Mouse (Mus musculus): Measurements from ENCODE around the gene Urah.

DNA sequence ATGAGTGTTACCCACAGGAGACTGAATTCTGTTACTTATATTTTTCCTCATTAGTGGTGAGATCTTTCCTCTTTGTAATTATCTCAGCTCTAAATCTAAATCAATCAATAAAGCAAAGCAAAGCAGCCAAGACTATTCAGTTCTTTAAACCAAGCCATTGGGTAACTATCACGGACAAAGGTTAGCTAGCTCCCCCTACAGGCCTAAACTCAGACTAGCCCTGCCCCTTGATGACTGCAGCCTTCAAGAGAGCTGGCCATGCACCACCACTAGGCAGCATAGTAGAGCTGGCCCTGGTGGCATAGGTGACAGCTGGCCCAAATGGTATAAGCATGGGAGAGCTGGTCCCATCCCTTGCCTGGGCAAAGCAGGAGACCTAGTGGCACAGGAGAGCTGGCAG lies 29.1 kb upstream of the Urah start:
- TF ChIP-seq CTCF (IDR thresholded peaks at IDR 0.05; ENCODE audit: low read depth) (peak; percentile 88), EP300 (IDR thresholded peaks at IDR 0.05; ENCODE audit: low read depth) (no peak)

All from liver, postnatal 0 days (tissue).